Mouse (Mus musculus) embryonic fibroblast, embryonic 13.5 days (primary cell): ENCODE measurements at regions not wholly inside any gene's neighbourhood (a gene's known extent, or its start where the extent isn't known, plus 50 kb on each side); places are given as distances from the start of the nearest gene placed in this dataset.

Experiments
- CTCF ChIP-seq: IDR thresholded peaks from 2 replicates; pipeline ENCODE4 v1.5.1; 2011; ENCODE audit warnings: mild to moderate bottlenecking, control low read depth, low read length, moderate library complexity, borderline replicate concordance; ENCODE audit not compliant: insufficient read depth
- POLR2A ChIP-seq: IDR thresholded peaks from 2 replicates; pipeline ENCODE4 v1.6.1; 2011; ENCODE audit warnings: low read depth, mild to moderate bottlenecking, control low read depth, low read length, moderate library complexity

- TF ChIP-seq POLR2A: no peak
- no peak for TF ChIP-seq CTCF
Measured at GRCm38 (mm10) chr9:99783156-99783555, 66.1 kb upstream of the Cldn18 start.
